Mouse (Mus musculus) kidney, postnatal 14 days (tissue): ENCODE measurements around the gene Krt222.
"Not testable (repeated sequence)": the region's sequence is repeated elsewhere in the genome, so short reads cannot be mapped to it uniquely, and the experiment has no call there.

Experiments
- DNase-seq: peaks from one replicate; pipeline ENCODE4 v3.0.0; 2022; ENCODE audit warnings: mixed read lengths

Gene Krt222

GRCm38 (mm10) chr11:99243820-99244374 lies at the start of gene Krt222:
TSS of gene Krt222 (minus strand) at chr11:99244085.
- DNase-seq, result peak; percentile 9

GRCm38 (mm10) chr11:99292846-99293245 lies 49.0 kb upstream of the Krt222 start:
- DNase-seq, result peak; percentile 53

- no peak for DNase-seq
These were observed 41.0 kb upstream of the Krt222 start, which contains the start of gene Krt24 for GRCm38 (mm10) chr11:99284833-99285312. TSS of gene Krt24 (minus strand) at chr11:99285262.

- no peak for DNase-seq
These were observed 40.1 kb upstream of the Krt222 start for GRCm38 (mm10) chr11:99284011-99284410.

GRCm38 (mm10) chr11:99283334-99283733 lies 39.4 kb upstream of the Krt222 start:
- DNase-seq, result no peak

GRCm38 (mm10) chr11:99281116-99281515 lies 37.2 kb upstream of the Krt222 start:
- DNase-seq, result no peak

GRCm38 (mm10) chr11:99279986-99280385 lies 36.1 kb upstream of the Krt222 start:
- DNase-seq, result no peak

- no peak for DNase-seq
These were observed 32.9 kb upstream of the Krt222 start for GRCm38 (mm10) chr11:99276786-99277185.

- no peak for DNase-seq
These were observed 31.7 kb upstream of the Krt222 start for GRCm38 (mm10) chr11:99275624-99276023.

- DNase-seq, result no peak
These were observed 28.8 kb upstream of the Krt222 start for GRCm38 (mm10) chr11:99272721-99273120.

GRCm38 (mm10) chr11:99269192-99269591 lies 25.3 kb upstream of the Krt222 start:
- DNase-seq, result no peak

GRCm38 (mm10) chr11:99265796-99266195 lies 21.9 kb upstream of the Krt222 start:
- peak; percentile 66 for DNase-seq

GRCm38 (mm10) chr11:99265220-99265619 lies 21.3 kb upstream of the Krt222 start:
- DNase-seq, result peak; percentile 30

- no peak for DNase-seq
These were observed 12.3 kb upstream of the Krt222 start for GRCm38 (mm10) chr11:99256213-99256612.

- no peak for DNase-seq
These were observed 11.4 kb upstream of the Krt222 start for GRCm38 (mm10) chr11:99255316-99255715.

GRCm38 (mm10) chr11:99253893-99254292 lies 10.0 kb upstream of the Krt222 start:
- DNase-seq, result no peak

GRCm38 (mm10) chr11:99252671-99253070 lies 8.8 kb upstream of the Krt222 start:
- no peak for DNase-seq

- DNase-seq, result no peak
These were observed 6.8 kb upstream of the Krt222 start for GRCm38 (mm10) chr11:99250666-99251065.

- no peak for DNase-seq
These were observed 6.4 kb upstream of the Krt222 start for GRCm38 (mm10) chr11:99250241-99250640.

GRCm38 (mm10) chr11:99249115-99249514 lies 5.2 kb upstream of the Krt222 start:
- DNase-seq, result peak; percentile 6

GRCm38 (mm10) chr11:99247916-99248315 lies 4.0 kb upstream of the Krt222 start:
- DNase-seq, result no peak

GRCm38 (mm10) chr11:99244519-99244918 lies 634 bp upstream of the Krt222 start:
- not testable (repeated sequence) for DNase-seq

GRCm38 (mm10) chr11:99243200-99243819 lies 575 bp downstream of the Krt222 start:
- no peak for DNase-seq

- DNase-seq, result no peak
These were observed 1.8 kb downstream of the Krt222 start for GRCm38 (mm10) chr11:99242056-99242455.

GRCm38 (mm10) chr11:99238468-99238867 lies 5.4 kb downstream of the Krt222 start:
- no peak for DNase-seq
